Mouse (Mus musculus) right cerebral cortex, adult 2 months (tissue): ENCODE data around the gene Gm28845.
"Not testable (repeated sequence)": the region's sequence is repeated elsewhere in the genome, so short reads cannot be mapped to it uniquely, and the experiment has no call there.

Experiments used
- DNase-seq, 2 experiments: peaks; one replicate each; pipeline ENCODE4 v3.0.0; 2021 to 2022; ENCODE audit warnings: low spot score in 2 of 2

The Gm28845 gene

DNA sequence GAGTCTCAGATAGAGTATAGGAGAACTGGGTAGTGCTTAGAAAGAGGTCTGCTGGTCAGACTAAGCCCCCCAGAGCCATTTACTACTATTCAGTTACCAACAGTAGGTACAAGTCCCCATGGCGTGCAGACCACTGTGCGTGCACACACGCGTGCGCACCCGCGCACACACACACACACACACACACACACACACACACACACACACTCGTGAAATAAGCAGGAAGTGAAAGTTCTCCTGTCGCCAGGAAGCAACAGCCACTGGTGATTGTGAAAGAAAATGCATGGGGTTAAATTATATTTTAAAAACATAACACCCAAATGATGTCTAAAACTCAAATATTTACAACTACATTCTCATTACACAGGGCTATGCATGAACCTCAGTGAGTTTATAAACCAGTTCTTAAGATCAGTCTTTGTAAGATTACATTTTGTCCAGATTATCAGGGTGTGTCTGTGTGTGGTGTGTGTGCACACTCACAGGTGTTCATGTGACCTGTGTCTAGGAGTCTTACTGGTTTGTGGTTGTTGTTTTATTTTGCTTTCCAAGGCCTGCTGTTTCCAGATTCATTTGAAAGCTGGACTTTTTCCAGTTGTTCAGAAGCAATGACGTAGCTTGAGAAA, 11.6 kb downstream of the Gm28845 start:
- DNase-seq, result no peak

DNA sequence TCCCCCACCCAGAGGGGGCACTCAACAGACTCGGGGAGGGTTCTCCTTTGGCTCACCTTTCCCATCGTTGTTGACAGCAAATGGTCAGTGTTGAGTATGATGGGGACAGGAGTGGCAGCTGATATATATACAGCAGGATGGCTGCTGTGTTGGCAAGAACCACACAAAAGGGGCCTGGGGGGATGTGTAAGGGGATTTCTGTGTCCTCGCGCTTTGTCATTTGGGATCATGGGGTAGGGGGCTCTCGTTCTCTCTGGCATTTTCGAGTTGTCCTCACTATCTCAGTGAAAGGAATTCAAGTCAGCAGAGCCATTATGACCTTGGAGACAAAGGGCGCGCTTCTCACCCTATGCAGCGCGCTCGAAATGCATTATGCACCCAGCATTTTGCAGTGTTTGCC, 16.1 kb downstream of the Gm28845 start, which contains the start of gene Cryga:
Cryga (minus strand) TSS at position 101 of the 400 bp plus-strand sequence.
- DNase-seq, result no peak

DNA sequence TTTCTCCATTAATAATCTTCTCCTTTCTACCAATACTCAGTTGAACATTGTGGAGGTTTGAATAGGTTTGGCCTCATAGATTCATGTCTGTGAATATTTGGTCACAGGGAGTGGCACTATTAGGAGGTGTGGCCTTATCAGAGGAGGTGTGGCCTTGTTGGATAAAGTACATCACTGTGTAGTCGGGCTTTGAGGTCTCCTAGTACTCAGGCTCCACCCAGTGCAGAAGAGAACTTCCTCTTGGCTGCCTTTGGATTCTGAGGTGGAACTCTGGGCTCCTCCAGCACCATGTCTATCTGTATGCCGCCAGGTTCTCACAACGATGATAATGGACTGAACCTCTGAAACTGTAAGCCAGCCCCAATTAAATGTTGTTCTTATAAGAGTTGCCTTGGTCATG, 22.4 kb downstream of the Gm28845 start:
- no peak for DNase-seq

DNA sequence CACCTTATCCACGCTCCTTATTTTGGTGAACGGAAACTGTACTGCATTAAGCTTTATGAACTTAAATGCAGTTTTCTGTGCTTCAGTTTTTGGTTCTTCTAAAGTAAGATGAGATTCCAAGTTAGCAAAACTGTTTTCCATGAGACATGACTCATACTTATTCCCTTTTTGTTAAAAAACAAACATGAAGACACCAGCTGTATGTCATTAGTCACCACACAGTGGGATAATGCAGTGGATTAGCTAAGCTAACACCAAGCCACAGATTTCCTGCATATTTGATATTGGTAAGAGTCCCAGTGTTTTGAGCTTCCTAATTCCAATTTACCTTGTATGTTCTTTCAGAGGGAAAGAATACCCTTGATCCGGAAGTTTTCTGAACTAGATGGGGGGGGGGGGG, 27.8 kb downstream of the Gm28845 start:
- no peak for DNase-seq

DNA sequence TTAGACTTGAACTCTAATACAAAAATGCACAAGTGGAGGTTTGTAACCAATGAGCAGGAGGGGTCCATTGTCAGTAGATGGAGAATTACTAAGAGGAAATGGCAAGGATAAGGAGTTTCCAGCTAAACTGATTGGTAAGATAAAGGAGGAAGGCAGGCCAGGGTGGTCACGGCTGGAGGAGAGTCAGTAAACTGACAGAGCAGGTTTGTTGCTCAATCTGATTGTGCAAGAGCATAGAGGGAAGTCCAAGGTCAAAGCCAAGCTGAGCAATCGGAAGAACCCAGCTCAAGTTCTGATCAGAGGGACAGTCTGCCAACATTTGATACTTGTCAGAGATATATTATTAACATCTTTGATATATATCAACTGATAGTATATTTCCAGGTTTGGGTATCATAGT, 29.0 kb downstream of the Gm28845 start:
- no peak for DNase-seq

DNA sequence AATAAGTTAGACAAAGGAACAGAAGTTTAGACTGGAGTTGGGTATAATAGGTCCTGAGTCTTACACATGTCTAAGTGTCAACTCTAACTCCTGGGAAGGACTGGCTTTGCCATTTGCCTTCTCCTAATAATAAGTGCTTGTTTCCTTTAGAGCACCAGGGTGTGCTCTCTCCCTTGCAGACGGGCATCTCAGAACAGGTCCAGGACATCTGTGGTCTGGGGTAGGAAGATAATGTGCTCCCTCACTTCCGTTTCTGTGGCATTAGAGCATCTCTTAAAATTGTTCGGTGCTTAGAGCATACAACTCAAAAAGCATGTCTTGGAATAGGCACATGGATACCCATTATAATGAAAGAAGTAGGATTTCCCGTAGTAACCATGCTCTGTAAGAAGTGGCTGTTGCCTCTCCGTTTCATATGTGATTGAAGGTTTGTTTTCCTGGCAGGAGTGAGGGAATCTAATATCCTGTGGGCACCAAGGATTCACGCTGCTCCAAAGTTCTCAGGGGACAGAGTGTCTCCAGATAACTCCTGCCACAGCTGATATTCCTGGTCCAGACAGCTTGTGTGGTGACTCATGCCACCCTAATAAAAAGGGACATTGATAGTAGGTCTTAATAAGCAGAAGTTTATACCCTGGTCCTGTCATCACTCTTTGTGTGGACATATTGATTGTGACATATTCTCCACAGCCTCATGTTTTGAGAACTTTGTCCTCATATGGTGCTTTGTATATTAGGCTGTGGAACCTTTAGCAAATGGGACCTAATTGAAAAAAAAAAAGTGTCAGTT, 30.6 kb downstream of the Gm28845 start:
- DNase-seq, result no peak

DNA sequence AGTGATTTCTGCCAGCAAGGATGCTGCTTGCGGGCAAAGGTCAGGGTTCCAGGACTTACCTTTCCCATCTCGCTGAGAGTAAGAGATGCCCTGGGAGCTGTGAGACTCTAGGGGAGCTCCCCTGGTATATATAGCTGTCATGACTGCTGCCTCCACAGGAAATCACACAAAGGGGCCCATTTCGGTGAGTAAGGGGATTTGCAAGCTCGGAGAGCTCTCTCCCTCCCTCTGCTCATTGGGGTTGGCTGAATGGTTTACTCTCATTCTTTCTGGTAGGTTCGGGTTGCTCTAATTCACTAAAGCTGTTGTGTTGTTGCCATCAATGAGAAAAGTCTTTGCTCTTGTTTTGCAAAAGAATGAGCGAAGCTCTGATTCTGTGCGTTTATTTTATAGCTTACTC, 37.2 kb downstream of the Gm28845 start, which contains the start of gene Crygb:
Crygb (minus strand) TSS at position 101 of the 400 bp plus-strand sequence.
- DNase-seq, result no peak

DNA sequence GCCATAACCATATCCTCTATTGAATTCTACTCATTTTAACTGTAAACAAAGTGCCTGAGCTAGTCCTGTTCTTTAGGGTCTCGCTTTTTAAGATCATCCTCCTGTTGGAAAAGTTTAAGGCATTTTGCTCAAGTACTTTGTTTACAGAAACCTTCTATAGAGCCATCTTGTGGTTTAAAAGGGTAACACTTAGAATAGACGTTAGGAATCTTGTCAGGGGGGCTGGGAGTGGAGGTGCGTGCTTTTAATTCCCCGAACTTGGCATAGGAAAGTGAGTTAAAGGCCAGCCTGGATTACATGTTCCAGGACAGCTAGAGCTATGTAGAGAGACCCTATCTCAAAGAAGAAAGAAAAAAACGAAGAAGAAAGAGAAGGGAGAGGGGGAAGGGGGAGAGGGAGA, 43.8 kb downstream of the Gm28845 start:
- DNase-seq, result no peak

DNA sequence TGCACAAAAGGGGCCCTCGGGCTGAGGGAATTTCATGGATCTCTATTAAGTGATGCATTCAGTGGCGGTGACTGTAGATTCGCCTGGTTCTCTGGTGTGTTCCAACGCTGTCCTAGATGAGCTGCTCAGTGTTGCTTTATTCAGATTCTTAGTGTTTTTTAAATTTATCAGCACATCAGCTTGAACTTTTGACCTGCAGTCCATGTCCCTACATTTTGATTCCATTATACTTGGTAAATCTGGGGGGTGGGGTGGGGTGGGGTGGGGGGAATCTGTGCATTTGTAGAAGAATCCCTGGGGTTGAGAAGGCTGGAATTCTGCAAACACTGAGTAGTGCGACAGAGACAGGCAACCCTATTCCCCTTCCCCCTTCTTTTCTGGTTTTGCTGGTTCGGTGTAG, 45.8 kb downstream of the Gm28845 start, which contains the start of gene Crygc:
Crygc (minus strand) TSS at position 101 of the 400 bp plus-strand sequence.
- no peak for DNase-seq

DNA sequence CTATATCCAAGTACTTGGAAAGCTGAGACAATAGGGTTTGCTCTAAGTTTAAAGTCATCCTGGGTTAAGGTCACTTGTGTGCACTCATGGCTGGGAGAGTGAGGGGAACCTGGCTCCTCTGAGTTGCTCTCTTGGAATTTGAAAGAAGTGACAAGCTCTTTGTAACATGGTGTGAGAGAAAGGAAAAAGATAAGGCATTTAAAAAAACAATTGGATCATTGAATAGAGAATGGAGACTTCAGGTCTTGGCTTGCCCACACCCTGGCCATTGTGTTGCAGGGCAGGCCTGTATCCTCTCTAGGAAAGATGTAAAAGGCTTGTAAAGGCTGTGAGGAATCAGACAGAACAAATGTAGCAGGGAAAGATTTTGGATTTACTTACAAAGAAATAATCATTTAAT, 51.5 kb downstream of the Gm28845 start:
- no peak for DNase-seq

DNA sequence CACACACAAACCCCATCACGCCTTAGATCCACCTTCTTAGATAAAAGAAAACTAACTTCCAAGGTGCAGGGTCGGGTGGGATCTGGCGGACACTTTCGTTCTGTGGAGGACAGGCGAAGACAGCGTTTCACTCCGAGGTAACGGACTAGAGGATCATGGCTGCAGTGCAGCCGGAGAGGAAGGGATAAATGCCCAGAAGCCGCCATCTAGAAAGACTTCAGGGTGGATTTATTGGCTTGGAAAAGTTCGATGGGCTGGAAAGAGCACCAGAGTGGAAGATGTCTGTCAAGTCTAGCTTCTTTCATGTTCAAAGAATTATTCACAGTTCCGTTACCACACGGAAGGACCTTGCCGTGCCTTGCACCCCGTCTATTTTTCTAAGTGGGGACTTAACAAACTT, 55.2 kb downstream of the Gm28845 start:
- DNase-seq, result no peak

DNA sequence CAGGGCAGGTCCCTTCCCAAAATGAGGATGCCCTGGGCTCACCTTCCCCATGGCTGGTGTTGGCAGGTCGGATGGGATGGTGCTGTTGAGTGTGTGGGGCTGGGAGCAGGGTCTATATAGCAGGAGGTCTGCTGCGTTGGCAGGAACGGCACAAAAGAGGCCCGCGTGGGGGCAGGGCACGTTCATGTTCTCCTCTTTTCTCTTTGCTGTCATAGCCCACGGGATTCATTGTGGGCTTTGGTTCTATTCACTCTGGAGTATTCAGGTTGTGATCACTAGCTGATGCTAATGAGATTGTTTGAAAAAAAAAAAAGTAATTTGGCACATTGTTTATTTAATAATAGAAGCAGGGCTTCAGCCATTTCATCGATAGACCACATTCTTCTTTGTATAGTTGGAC, 56.0 kb downstream of the Gm28845 start, which contains the start of gene Crygd:
Crygd (minus strand) TSS at position 101 of the 400 bp plus-strand sequence.
- no peak for DNase-seq

DNA sequence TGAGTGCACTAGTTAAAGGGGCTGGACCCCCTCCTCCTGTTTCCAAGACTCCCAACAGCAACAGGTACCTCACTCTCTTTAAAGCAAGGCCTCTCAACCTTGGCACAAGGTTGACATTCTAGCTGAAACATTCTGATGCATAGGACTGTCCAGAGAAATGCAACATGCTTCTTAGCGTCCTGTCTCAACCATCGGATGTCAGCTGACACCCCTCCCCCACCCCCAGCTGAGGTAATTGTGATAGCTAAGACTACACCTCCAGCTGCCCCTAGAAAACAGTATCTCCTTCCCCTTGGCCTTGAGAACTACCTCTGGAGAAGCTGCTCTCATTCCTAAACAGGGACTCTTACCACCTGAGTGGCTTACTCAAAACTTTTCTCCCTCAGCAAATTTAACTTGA, 67.2 kb downstream of the Gm28845 start:
- no peak for DNase-seq

DNA sequence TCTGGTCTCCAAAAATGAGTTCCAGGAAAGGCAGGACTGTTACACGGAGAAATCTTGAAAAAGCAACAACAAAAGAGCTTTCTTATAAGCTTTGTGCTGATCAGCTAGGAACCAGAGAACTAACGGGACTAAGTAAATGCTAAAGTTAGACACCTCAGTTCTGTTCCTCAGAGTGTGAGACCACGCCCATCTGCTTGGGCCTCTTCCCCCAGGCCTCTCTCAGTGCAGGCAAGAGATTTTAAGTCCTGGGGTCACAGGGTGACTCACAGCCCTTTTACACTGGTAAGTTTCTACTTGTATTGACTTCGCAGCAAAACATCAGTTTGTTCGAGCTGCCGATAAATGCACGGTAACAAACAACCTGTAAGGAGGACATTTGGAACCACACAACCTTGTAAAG, 67.7 kb downstream of the Gm28845 start:
- DNase-seq, result no peak

DNA sequence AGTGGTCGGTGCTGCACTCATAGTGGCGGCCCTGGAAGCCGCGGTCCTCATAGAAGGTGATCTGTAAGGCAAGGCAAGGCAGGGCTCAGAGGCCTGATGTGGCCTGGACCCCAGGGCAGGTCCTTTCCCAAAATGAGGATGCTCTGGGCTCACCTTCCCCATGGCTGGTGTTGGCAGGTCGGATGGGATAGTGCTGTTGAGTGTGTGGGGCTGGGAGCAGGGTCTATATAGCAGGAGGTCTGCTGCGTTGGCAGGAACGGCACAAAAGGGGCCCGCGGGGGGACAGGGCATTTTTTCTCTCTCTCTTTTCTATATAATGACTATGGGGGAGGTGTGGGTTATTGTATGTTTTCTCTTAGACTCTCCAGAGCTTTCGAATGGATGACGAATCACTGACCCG, 68.4 kb downstream of the Gm28845 start, which contains the start of gene Cryge:
Cryge (minus strand) TSS at position 198 of the 400 bp plus-strand sequence.
- DNase-seq, result not testable (repeated sequence)
